Mouse (Mus musculus): Measurements from ENCODE around the gene Tshb. TPM values are rescaled to one million over a fixed set of nuclear protein-coding genes. Genes with fewer than 3 reads are reported as not detected.

Tshb gene
- polyA plus RNA-seq, 1 experiment from 2014 or later, result 0.43 TPM

DNA sequence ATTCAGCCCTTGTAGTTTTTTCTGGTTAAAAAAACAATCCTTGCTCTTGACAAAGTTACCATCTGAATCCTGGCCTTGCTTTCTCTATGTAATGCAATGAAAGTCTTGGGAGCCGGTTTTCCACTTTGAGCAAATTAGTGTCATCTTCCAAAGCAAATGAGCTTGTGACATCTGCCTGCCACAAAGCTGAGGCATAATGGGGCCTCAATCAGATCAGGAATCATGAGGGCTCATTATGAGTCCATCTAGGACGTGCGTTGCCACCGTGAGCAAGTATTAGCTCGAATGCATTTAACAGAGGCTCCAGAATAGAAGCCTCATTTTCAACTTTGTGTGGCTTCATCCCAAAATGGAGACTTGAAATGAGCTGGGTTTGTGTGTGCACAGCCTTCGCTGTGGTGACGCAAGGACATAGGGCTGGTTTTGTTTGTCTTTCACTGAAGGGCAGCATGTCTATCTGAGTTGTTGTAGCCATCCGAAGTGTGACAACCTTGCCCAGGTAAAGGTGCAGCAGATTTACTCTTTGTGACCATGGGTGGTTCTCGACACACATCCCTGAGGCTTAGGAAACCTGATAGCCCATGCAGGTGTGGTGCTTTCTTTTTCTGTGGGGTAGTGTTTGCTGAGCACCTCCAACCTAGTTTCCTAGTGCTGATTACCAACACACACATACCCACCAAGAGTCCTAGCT is 38.6 kb downstream of the Tshb start:
- Histone ChIP-seq H3K9ac (ENCODE audit: low read depth, low read length) (no peak overlapping the region), H3K27ac (ENCODE audit: low read length) (no peak overlapping the region), H3K4me2 (ENCODE audit: low read length) (no peak overlapping the region), H3K4me3 (ENCODE audit: low read depth, low read length) (no peak overlapping the region), H3K4me1 (ENCODE audit: control insufficient read depth, insufficient read depth, low read length) (peaks cover 8% of the 10 kb centered on the region), H3K36me3 (ENCODE audit: control insufficient read depth, insufficient read depth, low read length) (no peaks in the 10 kb centered on the region), H3K27me3 (ENCODE audit: control insufficient read depth, insufficient read depth, low read depth, low read length) (no peaks in the 10 kb centered on the region), H3K9me3 (replicated peaks; ENCODE audit: control insufficient read depth, low read length, poor library complexity, severe bottlenecking) (no peaks in the 10 kb centered on the region)
- WGBS, result 62% methylated on average over 9 of the region's 9 CpGs
- ATAC-seq, result no peak

DNA sequence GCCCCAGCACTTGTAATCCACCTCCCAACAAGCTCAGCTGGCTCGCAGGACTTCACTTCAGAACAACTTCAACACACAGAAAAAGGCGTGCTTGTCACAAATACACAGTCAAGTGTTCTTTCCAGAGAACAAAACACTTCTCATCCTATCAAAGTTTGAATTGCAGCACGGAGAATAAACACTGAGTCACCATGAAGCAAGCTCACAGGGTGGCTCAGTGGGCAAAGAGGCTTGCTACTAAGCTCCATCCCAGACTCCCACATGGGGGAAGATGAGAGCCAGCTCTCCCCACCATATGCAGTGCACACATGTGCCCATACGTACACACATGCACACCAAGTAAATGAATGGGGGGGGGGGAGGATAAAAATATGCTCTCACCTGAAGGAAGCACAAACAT is 39.3 kb downstream of the Tshb start:
- Histone ChIP-seq H3K27me3 (ENCODE audit: control insufficient read depth, insufficient read depth, low read depth, low read length) (no peaks in the 10 kb centered on the region), H3K36me3 (ENCODE audit: control insufficient read depth, insufficient read depth, low read length) (no peaks in the 10 kb centered on the region), H3K4me2 (ENCODE audit: low read length) (no peak overlapping the region), H3K9me3 (replicated peaks; ENCODE audit: control insufficient read depth, low read length, poor library complexity, severe bottlenecking) (no peaks in the 10 kb centered on the region), H3K4me1 (ENCODE audit: control insufficient read depth, insufficient read depth, low read length) (peaks cover 8% of the 10 kb centered on the region), H3K9ac (ENCODE audit: low read depth, low read length) (no peak overlapping the region), H3K27ac (ENCODE audit: low read length) (no peak overlapping the region), H3K4me3 (ENCODE audit: low read depth, low read length) (no peak overlapping the region)
- WGBS, result 30% methylated on average over 4 of the region's 4 CpGs
- 0 out of 2 replicates have a peak, but pooled peaks have one; percentile 22 for ATAC-seq

DNA sequence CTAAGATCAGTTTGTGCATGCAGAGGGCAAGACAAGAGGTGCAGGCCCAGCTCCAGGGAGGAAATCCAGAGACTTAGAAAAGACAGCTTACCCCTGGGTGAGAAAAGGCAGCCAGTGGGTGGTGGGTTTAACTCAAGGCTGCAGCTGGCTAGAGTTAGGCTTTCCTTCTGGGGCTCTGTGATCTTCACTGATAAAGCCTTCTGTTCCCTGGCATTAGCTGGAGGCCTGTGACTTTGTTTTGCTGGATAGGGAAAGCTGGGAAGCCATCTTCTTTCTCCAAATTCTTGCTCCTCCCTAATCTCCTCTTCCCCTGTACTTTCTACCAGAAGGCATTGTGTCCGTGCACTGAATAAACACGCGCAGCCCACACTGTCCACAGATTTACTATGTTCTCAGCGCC is 39.8 kb downstream of the Tshb start:
- Histone ChIP-seq H3K9ac (ENCODE audit: low read depth, low read length) (no peak overlapping the region), H3K4me3 (ENCODE audit: low read depth, low read length) (no peak overlapping the region), H3K27me3 (ENCODE audit: control insufficient read depth, insufficient read depth, low read depth, low read length) (no peaks in the 10 kb centered on the region), H3K4me1 (ENCODE audit: control insufficient read depth, insufficient read depth, low read length) (peaks cover 7% of the 10 kb centered on the region), H3K4me2 (ENCODE audit: low read length) (no peak overlapping the region), H3K9me3 (replicated peaks; ENCODE audit: control insufficient read depth, low read length, poor library complexity, severe bottlenecking) (no peaks in the 10 kb centered on the region), H3K36me3 (ENCODE audit: control insufficient read depth, insufficient read depth, low read length) (no peaks in the 10 kb centered on the region), H3K27ac (ENCODE audit: low read length) (no peak overlapping the region)
- 25% methylated on average over 4 of the region's 4 CpGs for WGBS
- no peak for ATAC-seq

DNA sequence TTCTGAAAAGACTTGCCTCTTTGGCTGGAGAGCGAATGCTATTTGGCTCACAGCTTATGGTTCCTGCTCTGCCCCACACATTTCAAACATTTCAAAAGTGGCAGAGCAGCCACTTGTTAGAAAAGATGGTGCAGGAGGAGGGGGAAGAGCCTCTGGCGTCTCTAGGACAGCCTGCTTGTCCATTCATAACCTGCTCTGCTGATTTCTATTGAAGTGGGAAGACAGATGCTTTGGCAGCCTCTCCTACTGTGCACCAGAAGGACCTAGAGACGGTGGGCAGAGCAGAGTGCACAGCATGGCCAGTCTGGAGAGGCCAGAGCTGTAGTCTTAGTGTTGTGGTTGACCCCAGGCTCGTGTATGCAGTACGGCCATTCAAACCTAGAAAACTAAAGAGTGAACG is 43.6 kb downstream of the Tshb start:
- no peaks in the 10 kb centered on the region for H3K36me3 ChIP-seq (ENCODE audit: control insufficient read depth, insufficient read depth, low read length)
- H3K27me3 ChIP-seq (ENCODE audit: control insufficient read depth, insufficient read depth, low read depth, low read length), result no peaks in the 10 kb centered on the region
- no peak overlapping the region for H3K27ac ChIP-seq (ENCODE audit: low read length)
- no peak overlapping the region for H3K9ac ChIP-seq (ENCODE audit: low read depth, low read length)
- no peak overlapping the region for H3K4me3 ChIP-seq (ENCODE audit: low read depth, low read length)
- WGBS, result 75% methylated on average over 6 of the region's 6 CpGs
- no peak overlapping the region for H3K4me2 ChIP-seq (ENCODE audit: low read length)
- H3K4me1 ChIP-seq (ENCODE audit: control insufficient read depth, insufficient read depth, low read length), result peaks cover 15% of the 10 kb centered on the region
- no peak for ATAC-seq
- no peaks in the 10 kb centered on the region for H3K9me3 ChIP-seq (replicated peaks; ENCODE audit: control insufficient read depth, low read length, poor library complexity, severe bottlenecking)

DNA sequence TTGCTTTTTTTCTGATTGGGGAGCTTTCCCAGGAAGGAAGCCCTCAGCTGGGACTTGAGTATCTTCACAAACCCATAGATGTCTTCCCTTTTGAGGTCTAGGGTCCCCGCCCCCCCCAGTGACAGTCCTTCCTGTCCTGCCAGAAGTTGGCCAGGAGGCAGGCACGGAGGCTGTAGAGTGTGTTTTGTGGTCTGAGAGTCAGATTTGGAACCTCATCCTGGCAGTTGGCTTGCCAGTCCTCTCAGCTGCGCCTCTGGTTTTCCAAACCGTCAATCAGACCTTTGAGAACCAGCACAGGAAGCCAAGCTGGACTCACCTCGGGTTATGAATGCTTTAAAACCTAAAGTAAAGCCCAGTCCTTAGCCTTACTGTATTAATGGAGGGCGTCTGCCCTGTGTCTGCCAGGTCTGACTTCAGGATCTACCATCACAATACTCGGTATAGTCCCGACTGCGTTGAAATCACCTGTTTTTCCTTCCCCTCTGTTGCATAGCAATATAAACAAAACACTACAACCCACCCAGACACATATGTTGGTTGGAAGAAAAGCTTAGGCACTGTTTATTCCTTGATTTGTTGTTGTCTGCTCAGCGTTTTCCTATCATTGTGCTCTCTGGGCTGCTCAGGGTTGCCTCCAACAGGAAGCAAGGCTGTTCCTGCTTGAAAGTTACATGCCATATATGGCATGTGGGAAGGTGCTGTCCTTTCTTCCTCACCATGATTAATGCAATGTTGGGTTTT is 44.2 kb downstream of the Tshb start:
- H3K4me1 ChIP-seq (ENCODE audit: control insufficient read depth, insufficient read depth, low read length), result peaks cover 17% of the 10 kb centered on the region
- no peak overlapping the region for H3K4me3 ChIP-seq (ENCODE audit: low read depth, low read length)
- H3K9me3 ChIP-seq (replicated peaks; ENCODE audit: control insufficient read depth, low read length, poor library complexity, severe bottlenecking), result no peaks in the 10 kb centered on the region
- H3K27me3 ChIP-seq (ENCODE audit: control insufficient read depth, insufficient read depth, low read depth, low read length), result no peaks in the 10 kb centered on the region
- ATAC-seq, result no peak
- no peaks in the 10 kb centered on the region for H3K36me3 ChIP-seq (ENCODE audit: control insufficient read depth, insufficient read depth, low read length)
- no peak overlapping the region for H3K27ac ChIP-seq (ENCODE audit: low read length)
- H3K4me2 ChIP-seq (ENCODE audit: low read length), result no peak overlapping the region
- 86% methylated on average over 10 of the region's 10 CpGs for WGBS
- no peak overlapping the region for H3K9ac ChIP-seq (ENCODE audit: low read depth, low read length)

DNA sequence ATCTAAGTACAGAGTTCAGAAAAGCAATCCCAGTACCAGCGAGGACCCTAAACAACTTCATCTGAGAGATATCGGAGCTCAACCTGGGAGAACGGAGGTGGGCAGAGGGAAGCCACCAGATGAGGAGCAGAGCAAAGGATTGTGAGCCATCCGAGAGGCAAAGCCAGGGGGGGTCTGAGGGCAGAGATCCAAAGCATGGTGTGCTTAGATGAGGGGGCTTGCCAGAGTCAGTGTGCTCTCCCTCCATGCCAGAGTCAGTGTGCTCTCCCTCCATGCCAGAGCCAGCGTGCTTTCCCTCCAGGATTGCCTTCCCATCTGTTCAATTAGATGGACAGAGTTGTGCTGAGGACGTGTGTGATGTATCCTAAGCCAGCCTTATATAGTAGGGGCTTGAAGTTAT is 45.4 kb downstream of the Tshb start:
- WGBS, result 84% methylated on average over 6 of the region's 6 CpGs
- H3K9me3 ChIP-seq (replicated peaks; ENCODE audit: control insufficient read depth, low read length, poor library complexity, severe bottlenecking), result no peaks in the 10 kb centered on the region
- ATAC-seq, result no peak

DNA sequence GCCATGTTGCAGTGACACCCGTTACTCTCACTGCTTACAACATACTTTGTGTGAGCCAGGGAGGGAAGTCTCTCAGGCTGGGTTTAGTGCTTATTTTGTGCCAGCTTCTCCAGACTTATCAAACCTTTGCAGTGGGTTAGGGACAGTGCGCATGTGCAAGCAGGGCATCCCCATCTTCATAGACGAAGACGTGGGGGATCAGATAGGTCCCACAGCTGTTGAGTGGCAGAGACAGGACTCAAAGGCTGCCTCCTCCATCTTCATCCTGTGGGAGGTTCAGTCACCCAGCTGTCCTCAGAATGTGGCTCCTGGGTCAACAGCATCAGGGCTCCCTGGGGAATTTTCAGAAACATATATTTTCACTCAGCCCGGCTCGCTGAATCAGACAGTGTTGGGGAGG is 46.1 kb downstream of the Tshb start:
- 80% methylated on average over 6 of the region's 6 CpGs for WGBS
- no peak for ATAC-seq
- H3K36me3 ChIP-seq (ENCODE audit: control insufficient read depth, insufficient read depth, low read length), result no peaks in the 10 kb centered on the region
- H3K4me1 ChIP-seq (ENCODE audit: control insufficient read depth, insufficient read depth, low read length), result peaks cover 14% of the 10 kb centered on the region; the same call in 1 of the 2 replicates
- H3K27me3 ChIP-seq (ENCODE audit: control insufficient read depth, insufficient read depth, low read depth, low read length), result no peaks in the 10 kb centered on the region
- H3K4me3 ChIP-seq (ENCODE audit: low read depth, low read length), result no peak overlapping the region
- H3K27ac ChIP-seq (ENCODE audit: low read length), result no peak overlapping the region
- no peak overlapping the region for H3K4me2 ChIP-seq (ENCODE audit: low read length)
- H3K9me3 ChIP-seq (replicated peaks; ENCODE audit: control insufficient read depth, low read length, poor library complexity, severe bottlenecking), result no peaks in the 10 kb centered on the region
- H3K9ac ChIP-seq (ENCODE audit: low read depth, low read length), result no peak overlapping the region

More for the DNA sequence above, 45.4 kb downstream of the Tshb start:
- Histone ChIP-seq H3K4me3 (ENCODE audit: low read depth, low read length) (no peak overlapping the region), H3K27me3 (ENCODE audit: control insufficient read depth, insufficient read depth, low read depth, low read length) (no peaks in the 10 kb centered on the region), H3K36me3 (ENCODE audit: control insufficient read depth, insufficient read depth, low read length) (no peaks in the 10 kb centered on the region), H3K9ac (ENCODE audit: low read depth, low read length) (no peak overlapping the region), H3K27ac (ENCODE audit: low read length) (no peak overlapping the region), H3K4me1 (ENCODE audit: control insufficient read depth, insufficient read depth, low read length) (peaks cover 14% of the 10 kb centered on the region; the same call in 1 of the 2 replicates), H3K4me2 (ENCODE audit: low read length) (no peak overlapping the region)

DNA sequence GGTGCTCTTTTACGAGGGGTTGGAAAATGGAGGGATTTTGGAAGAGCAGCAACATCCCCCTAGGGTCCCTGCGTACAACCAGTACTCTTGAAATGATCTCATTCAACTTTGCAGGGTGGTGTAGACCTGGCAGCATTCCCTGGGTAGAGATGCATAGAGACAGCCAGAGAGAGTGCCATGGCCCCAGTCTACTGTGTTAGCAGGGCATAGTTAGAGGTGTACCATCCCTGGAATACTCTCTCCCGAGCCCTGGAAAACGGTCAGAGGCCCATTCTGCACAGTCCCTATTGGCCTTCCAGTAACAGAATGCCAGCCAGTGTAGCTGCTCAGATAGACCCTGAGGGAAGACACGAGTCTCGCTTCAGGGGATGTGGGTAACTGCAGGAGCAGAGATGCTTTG is 46.9 kb downstream of the Tshb start:
- peaks cover 14% of the 10 kb centered on the region; the same call in 1 of the 2 replicates for H3K4me1 ChIP-seq (ENCODE audit: control insufficient read depth, insufficient read depth, low read length)
- peak overlapping the region; percentile 71 for H3K4me3 ChIP-seq (ENCODE audit: low read depth, low read length)
- no peaks in the 10 kb centered on the region for H3K27me3 ChIP-seq (ENCODE audit: control insufficient read depth, insufficient read depth, low read depth, low read length)
- H3K4me2 ChIP-seq (ENCODE audit: low read length), result peak overlapping the region; percentile 87
- H3K9me3 ChIP-seq (replicated peaks; ENCODE audit: control insufficient read depth, low read length, poor library complexity, severe bottlenecking), result no peaks in the 10 kb centered on the region
- peak overlapping the region; percentile 82 for H3K9ac ChIP-seq (ENCODE audit: low read depth, low read length)
- no peaks in the 10 kb centered on the region for H3K36me3 ChIP-seq (ENCODE audit: control insufficient read depth, insufficient read depth, low read length)
- peak overlapping the region; percentile 71; the same call in 1 of the 2 replicates for H3K27ac ChIP-seq (ENCODE audit: low read length)
- peak; percentile 52 for ATAC-seq
- 45% methylated on average over 6 of the region's 6 CpGs for WGBS

DNA sequence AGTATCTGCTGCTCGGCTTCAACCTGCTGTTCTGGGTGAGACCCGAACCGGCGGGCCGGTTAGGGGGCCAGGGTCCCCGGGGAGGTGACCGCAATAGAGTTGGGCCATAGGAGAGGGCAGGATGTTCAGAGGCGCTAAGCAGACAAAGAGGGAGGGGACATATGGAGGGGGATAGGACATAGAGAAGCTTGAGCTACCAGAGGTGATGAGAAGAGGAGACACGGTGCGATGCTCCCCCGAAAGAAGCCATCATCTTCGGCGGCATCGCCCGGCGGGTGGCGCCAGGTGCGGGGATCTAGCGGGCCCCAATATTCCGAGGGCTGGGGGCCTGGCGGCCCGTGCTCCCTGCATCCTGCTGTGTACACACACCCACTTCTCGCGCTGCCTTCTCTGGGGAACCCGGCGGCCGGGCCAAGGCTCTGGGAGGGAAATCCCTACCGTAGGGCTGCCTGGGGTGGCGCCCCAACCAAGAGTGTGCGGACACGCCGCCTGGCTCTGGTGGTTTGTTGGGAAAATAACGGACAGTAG is 47.4 kb downstream of the Tshb start:
- Histone ChIP-seq H3K4me2 (ENCODE audit: low read length) (peak overlapping the region; percentile 87), H3K36me3 (ENCODE audit: control insufficient read depth, insufficient read depth, low read length) (no peaks in the 10 kb centered on the region), H3K4me1 (ENCODE audit: control insufficient read depth, insufficient read depth, low read length) (peaks cover 14% of the 10 kb centered on the region; the same call in 1 of the 2 replicates), H3K27ac (ENCODE audit: low read length) (peak overlapping the region; percentile 71), H3K9me3 (replicated peaks; ENCODE audit: control insufficient read depth, low read length, poor library complexity, severe bottlenecking) (no peaks in the 10 kb centered on the region), H3K27me3 (ENCODE audit: control insufficient read depth, insufficient read depth, low read depth, low read length) (no peaks in the 10 kb centered on the region), H3K9ac (ENCODE audit: low read depth, low read length) (peak overlapping the region; percentile 82), H3K4me3 (ENCODE audit: low read depth, low read length) (peak overlapping the region; percentile 71)
- ATAC-seq, result peak; percentile 83
- WGBS, result under 1% methylated on average over 33 of the region's 33 CpGs
